Mouse (Mus musculus) heart, postnatal 0 days (tissue): ENCODE measurements around the gene Fnbp1. TPM values are rescaled to one million over a fixed set of nuclear protein-coding genes. Genes with fewer than 3 reads are reported as not detected.

ENCODE experiments used
- ATAC-seq: fragments of 200-750 bp; cut with Nextera tagmentation; 2 replicates; pipeline ENCODE4 v1.8.0; 2017; ENCODE audit warnings: low read depth, moderate number of reproducible peaks, moderate library complexity; ENCODE audit not compliant: insufficient read depth
- DNase-seq: peaks from one replicate; pipeline ENCODE4 v3.0.0-alpha.2; 2016; ENCODE audit warnings: low spot score
- H3K27ac ChIP-seq: fragments of 300-500 bp; sonication (generic); 2 replicates; pipeline ENCODE4 v1.5.1; 2014; ENCODE audit warnings: low read depth, mild to moderate bottlenecking
- H3K27me3 ChIP-seq: fragments of 300-500 bp; sonication (generic); 2 replicates; pipeline ENCODE4 v1.6.1; 2014; ENCODE audit warnings: low read length, mixed read lengths; ENCODE audit not compliant: control insufficient read depth, insufficient read depth
- H3K36me3 ChIP-seq: fragments of 300-500 bp; sonication (generic); replicated peaks from 2 replicates; pipeline ENCODE4 v1.6.1; 2014; ENCODE audit warnings: low read length, mixed read lengths; ENCODE audit not compliant: control insufficient read depth, insufficient read depth
- H3K4me1 ChIP-seq: fragments of 300-500 bp; sonication (generic); 2 replicates; pipeline ENCODE4 v1.6.1; 2014; ENCODE audit warnings: antibody characterized with exemption; ENCODE audit not compliant: control insufficient read depth, insufficient read depth
- H3K4me2 ChIP-seq: fragments of 300-500 bp; sonication (generic); 2 replicates; pipeline ENCODE4 v1.6.1; 2014; ENCODE audit warnings: low read depth, mild to moderate bottlenecking, low read length, moderate library complexity
- H3K4me3 ChIP-seq: fragments of 300-500 bp; sonication (generic); 2 replicates; pipeline ENCODE4 v1.5.1; 2014; ENCODE audit warnings: low read depth, low read length
- H3K9ac ChIP-seq: fragments of 300-500 bp; sonication (generic); replicated peaks from 2 replicates; pipeline ENCODE4 v1.6.1; 2014; ENCODE audit warnings: low read depth, low read length, mixed read lengths
- H3K9me3 ChIP-seq: fragments of 300-500 bp; sonication (generic); replicated peaks from 2 replicates; pipeline ENCODE4 v1.6.1; 2016; ENCODE audit warnings: low read length; ENCODE audit not compliant: control insufficient read depth
- CTCF ChIP-seq: IDR thresholded peaks from 2 replicates; pipeline ENCODE4 v1.5.1; 2016; ENCODE audit warnings: antibody characterized with exemption, control low read depth, low read depth
- EP300 ChIP-seq: IDR thresholded peaks from 2 replicates; pipeline ENCODE4 v1.6.1; 2016; ENCODE audit warnings: antibody characterized with exemption, low read depth
- WGBS: fragments of 180-500 bp; shearing (Covaris S2); extraction: QIAGEN DNeasy Blood & Tissue Kit; methylation state at CpG from one replicate; pipeline ENCODE4 v1.1.7; 2014; 5-methylcytosine and 5-hydroxymethylcytosine counted together
- polyA plus RNA-seq: library from polyadenylated mRNA; unstranded; fragments of >200 nt; fragmentation: Nextera tagmentation; extraction: Ambion mirVana; gene quantifications from 2 replicates; pipeline ENCODE4 v1.2.1, GENCODE M21; 2015
- total RNA-seq: library from RNA; depleted of rRNA; stranded (reverse); fragments of >200 nt; gene quantifications from 2 replicates; pipeline ENCODE4 v1.2.3, GENCODE M21; 2014; ENCODE audit warnings: low replicate concordance

Fnbp1 gene
- total and polyA plus RNA-seq, 2 experiments from 2014 or later = 6.4 to 11.4 TPM

DNA sequence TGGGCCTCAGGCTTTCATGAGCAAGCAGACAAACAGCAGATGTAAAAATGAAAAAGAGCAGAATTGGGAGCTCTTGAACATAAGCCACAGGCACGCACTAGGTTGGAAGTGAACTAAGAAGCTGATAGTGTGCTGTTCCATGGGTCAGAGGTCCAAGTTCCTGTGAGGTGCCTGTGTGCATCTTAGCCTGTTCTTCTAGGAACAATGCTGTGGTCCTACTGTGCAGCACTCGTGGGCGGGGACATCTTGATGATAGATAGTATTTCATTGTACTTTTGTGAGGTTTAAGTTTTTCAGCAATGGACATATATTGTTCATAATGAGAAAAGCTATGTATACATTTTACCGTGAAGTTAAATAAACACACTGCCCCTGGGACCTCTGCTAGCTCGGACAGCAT, 134.6 kb downstream of the Fnbp1 start:
- Histone ChIP-seq H3K9me3 (no peaks in the 10 kb centered on the region), H3K27me3 (no peaks in the 10 kb centered on the region), H3K4me3 (no peak overlapping the region), H3K4me2 (no peak overlapping the region), H3K27ac (peak overlapping the region; percentile 92), H3K36me3 (peaks cover 76% of the 10 kb centered on the region), H3K4me1 (peaks cover 18% of the 10 kb centered on the region), H3K9ac (no peak overlapping the region)
- DNase-seq (no peak), ATAC-seq (no peak)
- 78% methylated on average over 5 of the region's 5 CpGs for WGBS
- TF ChIP-seq EP300 (no peak), CTCF (no peak)

GRCm38 (mm10) chr2:31006434-31006833, 135.4 kb downstream of the Fnbp1 start:
- TF ChIP-seq CTCF (no peak), EP300 (peak; percentile 87)
- ATAC-seq (peak; percentile 92), DNase-seq (peak; percentile 89)
- Histone ChIP-seq H3K4me2 (peak overlapping the region; percentile 31; the same call in 1 of the 2 replicates), H3K9me3 (no peaks in the 10 kb centered on the region), H3K27ac (peak overlapping the region; percentile 92), H3K27me3 (no peaks in the 10 kb centered on the region), H3K36me3 (peaks cover 76% of the 10 kb centered on the region), H3K4me1 (peaks cover 18% of the 10 kb centered on the region), H3K4me3 (no peak overlapping the region), H3K9ac (no peak overlapping the region; the same call in 1 of the 2 replicates)
- 14% methylated on average over 5 of the region's 5 CpGs for WGBS

- TF ChIP-seq CTCF (no peak), EP300 (no peak)
- Histone ChIP-seq H3K4me1 (peaks cover 18% of the 10 kb centered on the region), H3K4me3 (no peak overlapping the region), H3K9ac (no peak overlapping the region; the same call in 1 of the 2 replicates), H3K9me3 (no peaks in the 10 kb centered on the region), H3K27ac (peak overlapping the region; percentile 92), H3K27me3 (no peaks in the 10 kb centered on the region), H3K4me2 (0 out of 2 replicates have a peak overlapping the region, but pooled peaks have one; percentile 19), H3K36me3 (peaks cover 68% of the 10 kb centered on the region)
- ATAC-seq (no peak), DNase-seq (no peak)
- 44% methylated on average over 2 of the region's 2 CpGs for WGBS
Measured at GRCm38 (mm10) chr2:31005453-31005852, 136.4 kb downstream of the Fnbp1 start.

DNA sequence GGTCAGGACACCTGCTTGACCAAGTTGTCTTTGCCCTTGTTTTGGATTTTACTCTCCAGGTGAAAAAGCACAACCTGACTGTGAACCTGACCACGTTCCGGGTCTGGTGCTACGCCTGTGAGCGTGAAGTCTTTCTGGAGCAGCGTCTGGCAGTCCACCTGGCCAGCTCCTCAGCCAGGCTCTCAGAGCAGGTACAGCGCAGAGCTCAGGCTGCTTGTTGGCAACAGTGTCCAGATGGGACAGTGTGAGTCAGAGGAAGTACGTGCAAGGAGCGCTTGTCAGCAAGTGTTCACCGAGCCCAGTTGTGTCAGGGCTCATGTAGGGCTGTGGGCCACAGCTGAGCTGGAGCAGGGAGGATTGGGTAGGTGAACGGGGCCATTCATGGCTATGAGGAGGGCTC, 139.0 kb downstream of the Fnbp1 start:
- TF ChIP-seq EP300 = no peak
- TF ChIP-seq CTCF = no peak
- Histone ChIP-seq H3K4me3 (no peak overlapping the region), H3K9ac (no peak overlapping the region), H3K9me3 (no peaks in the 10 kb centered on the region), H3K27ac (no peak overlapping the region), H3K36me3 (peaks cover 62% of the 10 kb centered on the region), H3K27me3 (no peaks in the 10 kb centered on the region), H3K4me1 (peaks cover 21% of the 10 kb centered on the region), H3K4me2 (no peak overlapping the region)
- DNase-seq = no peak
- ATAC-seq = no peak
- WGBS = 85% methylated on average over 10 of the region's 10 CpGs

DNA sequence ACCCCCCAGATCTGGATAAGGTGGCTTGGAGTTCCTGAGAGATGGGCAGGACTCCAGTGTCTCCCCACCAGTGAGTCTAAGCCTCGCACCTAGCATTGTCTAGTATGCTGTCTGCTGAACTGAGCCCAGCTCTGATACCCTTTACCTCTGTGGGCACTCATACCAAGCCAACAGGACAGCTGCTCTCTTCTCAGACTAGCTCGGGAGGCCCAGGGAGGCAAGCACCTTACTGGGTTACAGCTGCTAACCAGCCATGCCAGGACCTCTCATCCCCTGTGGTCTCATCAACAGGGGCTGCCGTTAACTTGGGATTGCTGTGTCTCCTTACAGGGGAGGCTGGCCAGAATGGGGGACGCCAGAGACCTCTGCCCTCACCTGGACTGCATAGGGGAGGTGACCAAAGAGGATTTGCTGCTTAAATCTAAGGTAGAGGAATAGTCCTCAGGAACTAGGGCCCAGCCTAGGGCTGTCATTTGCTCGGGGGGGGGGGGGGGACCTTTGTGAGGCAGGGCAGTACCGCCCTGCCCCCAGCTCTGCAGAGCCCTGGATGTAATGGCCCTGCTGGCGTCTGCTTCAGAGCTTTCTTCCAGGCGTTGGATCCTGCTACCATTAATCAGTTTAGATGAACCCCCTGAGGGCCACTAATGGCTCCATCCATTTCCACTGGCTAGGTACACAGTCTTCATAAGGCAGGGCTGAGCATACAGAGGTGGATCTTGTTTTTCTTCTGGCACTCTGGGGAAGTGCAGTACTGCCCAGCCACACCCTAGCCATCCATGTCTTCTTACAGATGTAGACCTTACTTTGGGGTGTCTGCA, 143.2 kb downstream of the Fnbp1 start:
- 0 out of 2 replicates have a peak overlapping the region, but pooled peaks have one; percentile 5 for H3K4me2 ChIP-seq
- no peak overlapping the region for H3K9ac ChIP-seq
- TF ChIP-seq CTCF (no peak), EP300 (no peak)
- ATAC-seq (no peak), DNase-seq (no peak)
- peaks cover 3% of the 10 kb centered on the region for H3K4me1 ChIP-seq
- H3K27ac ChIP-seq = no peak overlapping the region
- H3K36me3 ChIP-seq = peaks cover 40% of the 10 kb centered on the region
- WGBS = 74% methylated on average over 8 of the region's 8 CpGs
- no peaks in the 10 kb centered on the region for H3K9me3 ChIP-seq
- no peak overlapping the region for H3K4me3 ChIP-seq
- H3K27me3 ChIP-seq = no peaks in the 10 kb centered on the region
